Mouse (Mus musculus) left cerebral cortex, postnatal 10 days (tissue): Measurements from ENCODE around the gene Gm3486. TPM values are rescaled to one million over a fixed set of nuclear protein-coding genes. Genes with fewer than 3 reads are reported as not detected.
"Not testable (repeated sequence)": the region's sequence is repeated elsewhere in the genome, so short reads cannot be mapped to it uniquely, and the experiment has no call there.

Source experiments
- DNase-seq, 2 experiments: peaks; one replicate each; pipeline ENCODE4 v3.0.0; 2021 to 2022; ENCODE audit warnings: low spot score in 2 of 2, mixed read lengths in 1 of 2; ENCODE audit errors: extremely low spot score in 1 of 2
- intact Hi-C: fragments of 180-260 bp; cut with DNase I; formaldehyde crosslinking; loops from one replicate; pipeline ENCODE4 v1.15.1; 2025
- total RNA-seq, 2 experiments: library from RNA; stranded (reverse); gene quantifications; 2 replicates each; pipeline ENCODE4 v1.2.3; 2021

The Gm3486 gene
- total RNA-seq, result under 1 TPM in 1 of 2 experiments, not detected in 1; 0.58 TPM

GRCm38 (mm10) chr14:41489385-41489784 lies at the start of gene Gm3486:
Gene Gm3486 (minus strand): TSS chr14:41489485.
- intact Hi-C loops, DNase-seq: not testable (repeated sequence)

GRCm38 (mm10) chr14:41524695-41525094 lies 35.4 kb upstream of the Gm3486 start:
- intact Hi-C loops, result not testable (repeated sequence)
- peak in 1 of 2 experiments; percentile 15 for DNase-seq

GRCm38 (mm10) chr14:41520683-41521082 lies 31.4 kb upstream of the Gm3486 start:
- intact Hi-C loops, result not testable (repeated sequence)
- DNase-seq, result peak in 1 of 2 experiments; percentile 14

- intact Hi-C loops, DNase-seq: not testable (repeated sequence)
Measured at GRCm38 (mm10) chr14:41453418-41453817, 35.9 kb downstream of the Gm3486 start, which contains the start of gene Gm7954. Gene Gm7954 (minus strand): TSS chr14:41453518.

Other genes starting within 250 kb of the Gm3486 start
- under 1 TPM; 0.36 to 0.54 TPM for gene Gm2832, start 210.7 kb downstream of the Gm3486 start, total RNA-seq
- not detected for gene Gm5798, start 140.9 kb downstream of the Gm3486 start, total RNA-seq
- not detected for gene Gm7945, start 103.1 kb downstream of the Gm3486 start, total RNA-seq
- not detected for gene Gm6482, start 81.2 kb downstream of the Gm3486 start, total RNA-seq
- not detected for gene Gm7954, start 36.0 kb downstream of the Gm3486 start, total RNA-seq
- not detected for gene Gm7970, start 66.1 kb upstream of the Gm3486 start, total RNA-seq
- 1 to 10 TPM in 1 of 2 experiments, not detected in 1; 1.4 TPM for gene 1700049E17Rik2, start 83.7 kb upstream of the Gm3486 start, total RNA-seq
- not detected for gene Gm3072, start 135.1 kb upstream of the Gm3486 start, total RNA-seq
- gene Gm3676, start 157.0 kb upstream of the Gm3486 start, total RNA-seq, result not detected
- not detected for gene Gm8068, start 212.4 kb upstream of the Gm3486 start, total RNA-seq